Mouse (Mus musculus): ENCODE measurements around the gene Adk.

Adk gene

GRCm38 (mm10) chr14:21052112-21052780, at the start of gene Adk, which contains the start of gene Ap3m1:
Adk (plus strand) TSS chr14:21052574.
Ap3m1 (minus strand) TSS chr14:21052508.
- peak; percentile 97 for DNase-seq (ENCODE audit: low spot score)

GRCm38 (mm10) chr14:21013800-21014334, 38.5 kb upstream of the Adk start:
- no peak for DNase-seq (ENCODE audit: low spot score)

GRCm38 (mm10) chr14:21017871-21018270, 34.5 kb upstream of the Adk start:
- DNase-seq (ENCODE audit: low spot score): no peak

GRCm38 (mm10) chr14:21018977-21019376, 33.4 kb upstream of the Adk start:
- DNase-seq (ENCODE audit: low spot score): peak; percentile 80

GRCm38 (mm10) chr14:21020435-21020834, 31.9 kb upstream of the Adk start:
- DNase-seq (ENCODE audit: low spot score): no peak

GRCm38 (mm10) chr14:21027542-21027941, 24.8 kb upstream of the Adk start:
- DNase-seq (ENCODE audit: low spot score): no peak

- DNase-seq (ENCODE audit: low spot score): no peak
These were observed 23.2 kb upstream of the Adk start for GRCm38 (mm10) chr14:21029025-21029659.

GRCm38 (mm10) chr14:21031783-21032511, 20.4 kb upstream of the Adk start:
- DNase-seq (ENCODE audit: low spot score): peak; percentile 35

- DNase-seq (ENCODE audit: low spot score): no peak
These were observed 18.1 kb upstream of the Adk start for GRCm38 (mm10) chr14:21034271-21034670.

- DNase-seq (ENCODE audit: low spot score): no peak
These were observed 17.6 kb upstream of the Adk start for GRCm38 (mm10) chr14:21034791-21035190.

GRCm38 (mm10) chr14:21039077-21039476, 13.3 kb upstream of the Adk start:
- DNase-seq (ENCODE audit: low spot score): no peak

GRCm38 (mm10) chr14:21039623-21040022, 12.8 kb upstream of the Adk start:
- no peak for DNase-seq (ENCODE audit: low spot score)

GRCm38 (mm10) chr14:21047840-21048239, 4.5 kb upstream of the Adk start:
- no peak for DNase-seq (ENCODE audit: low spot score)

- peak; percentile 51 for DNase-seq (ENCODE audit: low spot score)
These were observed 3.5 kb upstream of the Adk start for GRCm38 (mm10) chr14:21048879-21049278.

GRCm38 (mm10) chr14:21050734-21051133, 1.6 kb upstream of the Adk start:
- DNase-seq (ENCODE audit: low spot score): peak; percentile 61

GRCm38 (mm10) chr14:21051380-21052111, 828 bp upstream of the Adk start:
- no peak for DNase-seq (ENCODE audit: low spot score)

- peak; percentile 81 for DNase-seq (ENCODE audit: low spot score)
These were observed 382 bp downstream of the Adk start for GRCm38 (mm10) chr14:21052781-21053130.

- no peak for DNase-seq (ENCODE audit: low spot score)
These were observed 777 bp downstream of the Adk start for GRCm38 (mm10) chr14:21053151-21053550.

GRCm38 (mm10) chr14:21053586-21053985, 1.2 kb downstream of the Adk start:
- no peak for DNase-seq (ENCODE audit: low spot score)

- no peak for DNase-seq (ENCODE audit: low spot score)
These were observed 6.6 kb downstream of the Adk start for GRCm38 (mm10) chr14:21058972-21059371.

GRCm38 (mm10) chr14:21062766-21063513, 10.6 kb downstream of the Adk start:
- no peak for DNase-seq (ENCODE audit: low spot score)

All from retina, embryonic 14.5 days (tissue).